Mouse (Mus musculus) embryonic fibroblast, embryonic 13.5 days (primary cell): ENCODE data around the gene Uqcc1. TPM values are rescaled to one million over a fixed set of nuclear protein-coding genes. Genes with fewer than 3 reads are reported as not detected.

ENCODE experiments used
- H3K27ac ChIP-seq: 2 replicates; pipeline ENCODE4 v1.5.1; 2012; ENCODE audit warnings: low read length, control low read depth, inconsistent platforms; ENCODE audit not compliant: insufficient read depth
- H3K4me1 ChIP-seq: 2 replicates; pipeline ENCODE4 v1.6.1; 2011; ENCODE audit warnings: low read length; ENCODE audit not compliant: control insufficient read depth, insufficient read depth
- H3K4me3 ChIP-seq: 2 replicates; pipeline ENCODE4 v1.5.1; 2011; ENCODE audit warnings: mild to moderate bottlenecking, control low read depth, low read length; ENCODE audit not compliant: insufficient read depth
- CTCF ChIP-seq: IDR thresholded peaks from 2 replicates; pipeline ENCODE4 v1.5.1; 2011; ENCODE audit warnings: mild to moderate bottlenecking, control low read depth, low read length, moderate library complexity, borderline replicate concordance; ENCODE audit not compliant: insufficient read depth
- POLR2A ChIP-seq: IDR thresholded peaks from 2 replicates; pipeline ENCODE4 v1.6.1; 2011; ENCODE audit warnings: low read depth, mild to moderate bottlenecking, control low read depth, low read length, moderate library complexity
- polyA plus RNA-seq: library from polyadenylated mRNA; stranded (reverse); fragments of >200 nt; gene quantifications from 2 replicates; pipeline ENCODE4 v1.2.4, GENCODE M21; 2011; ENCODE audit warnings: low read depth; ENCODE audit not compliant: missing spikeins, insufficient read length

The Uqcc1 gene
- polyA plus RNA-seq: 37.8 and 39.5 TPM in 2 replicates

GRCm38 (mm10) chr2:155929531-155930442 is at the start of gene Uqcc1:
TSS of gene Uqcc1 (minus strand) at chr2:155930310.
- peak within 1 kb of the TSS; percentile 61 for H3K27ac ChIP-seq
- H3K4me3 ChIP-seq: peak within 1 kb of the TSS; percentile 59
- TF ChIP-seq CTCF (no peak), POLR2A (peak; percentile 84)
- H3K4me1 ChIP-seq: peaks cover 10% of the 10 kb centered on the region

- no peak for TF ChIP-seq CTCF
- TF ChIP-seq POLR2A: peak; percentile 36; the same call in 1 of the 2 replicates
- H3K4me3 ChIP-seq: no peak overlapping the region
- H3K27ac ChIP-seq: peak overlapping the region; percentile 76; the same call in 1 of the 2 replicates
- H3K4me1 ChIP-seq: peaks cover 4% of the 10 kb centered on the region; the same call in 1 of the 2 replicates
These were observed 49.4 kb upstream of the Uqcc1 start for GRCm38 (mm10) chr2:155979328-155979991.

- Histone ChIP-seq H3K27ac (no peak overlapping the region), H3K4me3 (no peak overlapping the region), H3K4me1 (peaks cover 4% of the 10 kb centered on the region; the same call in 1 of the 2 replicates)
- no peak for TF ChIP-seq POLR2A
- TF ChIP-seq CTCF: no peak
These were observed 44.1 kb upstream of the Uqcc1 start for GRCm38 (mm10) chr2:155974087-155974731.

- TF ChIP-seq POLR2A (no peak), CTCF (no peak)
- Histone ChIP-seq H3K4me3 (no peak overlapping the region), H3K4me1 (no peaks in the 10 kb centered on the region), H3K27ac (no peak overlapping the region)
These were observed 43.2 kb upstream of the Uqcc1 start for GRCm38 (mm10) chr2:155973348-155973747.

GRCm38 (mm10) chr2:155962991-155963390 is 32.9 kb upstream of the Uqcc1 start:
- H3K4me1 ChIP-seq: no peaks in the 10 kb centered on the region; the same call in 1 of the 2 replicates
- no peak for TF ChIP-seq CTCF
- no peak for TF ChIP-seq POLR2A
- no peak overlapping the region for H3K27ac ChIP-seq
- H3K4me3 ChIP-seq: no peak overlapping the region

GRCm38 (mm10) chr2:155961862-155962261 is 31.8 kb upstream of the Uqcc1 start:
- TF ChIP-seq CTCF (no peak), POLR2A (no peak)
- H3K4me1 ChIP-seq: no peaks in the 10 kb centered on the region; the same call in 1 of the 2 replicates
- no peak overlapping the region for H3K27ac ChIP-seq
- H3K4me3 ChIP-seq: no peak overlapping the region

GRCm38 (mm10) chr2:155959981-155960380 is 29.9 kb upstream of the Uqcc1 start:
- Histone ChIP-seq H3K4me3 (no peak overlapping the region), H3K4me1 (no peaks in the 10 kb centered on the region; the same call in 1 of the 2 replicates), H3K27ac (no peak overlapping the region)
- no peak for TF ChIP-seq POLR2A
- no peak for TF ChIP-seq CTCF

GRCm38 (mm10) chr2:155956134-155957059 is 26.3 kb upstream of the Uqcc1 start, which contains the start of gene Cep250:
TSS of gene Cep250 (plus strand) at chr2:155956458.
- peak within 1 kb of the TSS; percentile 66 for H3K4me3 ChIP-seq
- peak within 1 kb of the TSS; percentile 56 for H3K27ac ChIP-seq
- TF ChIP-seq POLR2A (peak; percentile 86), CTCF (no peak)
- H3K4me1 ChIP-seq: no peaks in the 10 kb centered on the region; the same call in 1 of the 2 replicates

GRCm38 (mm10) chr2:155952006-155952405 is 21.9 kb upstream of the Uqcc1 start:
- Histone ChIP-seq H3K4me1 (peaks cover 9% of the 10 kb centered on the region), H3K27ac (no peak overlapping the region), H3K4me3 (no peak overlapping the region)
- TF ChIP-seq POLR2A: no peak
- no peak for TF ChIP-seq CTCF
